Mouse (Mus musculus) natural killer cell, adult 2 months (primary cell): Measurements from ENCODE around the gene Myh10.
"Not testable (repeated sequence)": the region's sequence is repeated elsewhere in the genome, so short reads cannot be mapped to it uniquely, and the experiment has no call there.

Experiments used
- DNase-seq, 2 experiments: peaks; one replicate each; pipeline ENCODE4 v3.0.0; 2022; ENCODE audit warnings: low spot score in 2 of 2

Myh10 gene

DNA sequence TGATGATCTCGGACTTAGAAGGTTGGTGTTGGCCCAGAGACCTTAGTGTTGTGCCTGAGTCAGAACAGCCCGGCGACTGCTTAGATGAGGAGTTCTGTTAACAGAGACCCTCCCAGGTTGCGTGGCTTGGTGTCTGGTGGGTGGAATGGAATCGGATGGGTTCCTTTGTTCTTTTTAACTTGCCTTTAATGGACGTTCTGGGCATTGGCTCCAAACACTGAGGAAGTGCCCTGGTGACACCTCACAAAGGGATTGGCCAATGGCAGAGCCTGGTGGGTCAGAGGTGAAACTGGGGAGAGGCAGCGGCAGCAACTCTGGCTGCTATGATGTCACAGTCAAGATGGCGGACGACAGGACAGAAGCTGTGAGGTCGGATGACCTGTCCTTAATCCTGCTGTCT is 99.4 kb downstream of the Myh10 start:
- no peak for DNase-seq

DNA sequence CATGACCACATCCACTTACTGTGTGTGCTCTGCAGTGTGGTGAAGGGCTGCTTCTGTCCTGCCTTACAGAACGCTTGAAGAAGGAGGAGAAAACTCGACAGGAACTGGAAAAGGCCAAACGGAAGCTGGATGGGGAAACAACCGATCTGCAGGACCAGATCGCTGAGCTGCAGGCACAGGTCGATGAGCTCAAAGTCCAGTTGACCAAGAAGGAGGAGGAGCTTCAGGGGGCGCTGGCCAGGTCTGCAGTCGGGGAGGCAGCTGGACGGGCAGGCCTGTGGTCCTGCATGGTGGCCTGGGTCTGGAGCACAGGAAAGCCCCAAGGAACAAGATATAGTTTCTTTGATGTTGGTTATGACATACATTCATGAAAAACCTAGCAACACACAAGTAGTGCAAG is 100.4 kb downstream of the Myh10 start:
- no peak for DNase-seq

DNA sequence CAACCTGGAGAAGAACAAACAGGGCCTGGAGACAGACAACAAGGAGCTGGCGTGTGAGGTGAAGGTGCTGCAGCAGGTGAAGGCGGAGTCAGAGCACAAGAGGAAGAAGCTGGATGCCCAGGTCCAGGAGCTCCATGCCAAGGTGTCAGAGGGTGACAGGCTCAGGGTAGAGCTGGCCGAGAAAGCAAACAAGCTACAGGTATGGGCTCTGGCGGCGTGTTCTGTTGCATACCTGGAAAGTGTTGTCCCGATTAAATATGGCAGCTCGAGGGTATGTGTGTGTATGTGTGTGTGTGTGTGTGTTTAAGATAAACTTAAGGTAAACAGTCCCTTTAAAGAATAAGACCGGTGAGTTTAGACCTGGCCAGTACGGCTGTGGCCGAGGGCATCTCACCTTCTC is 106.9 kb downstream of the Myh10 start:
- DNase-seq, result no peak

DNA sequence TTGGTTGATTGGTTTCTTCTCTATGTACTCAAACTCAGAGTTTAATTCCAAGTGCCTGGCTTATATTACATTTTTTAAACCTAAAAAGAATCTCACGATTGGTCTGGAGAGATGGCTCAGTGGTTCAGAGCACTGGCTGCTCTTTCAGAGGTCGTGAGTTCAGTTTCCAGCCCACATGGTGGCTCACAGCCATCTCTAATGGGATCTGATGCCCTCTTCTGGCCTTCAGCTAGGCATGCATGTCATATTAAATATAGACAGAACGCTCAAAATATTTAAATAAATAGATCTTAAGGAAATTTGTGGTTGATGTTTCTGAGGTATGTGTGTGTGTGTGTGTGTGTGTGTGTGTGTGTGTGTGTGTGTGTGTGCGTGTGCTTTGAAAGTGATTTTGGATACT is 113.8 kb downstream of the Myh10 start:
- DNase-seq, result no peak

- DNase-seq, result peak; percentile 48 to 58
Measured at GRCm38 (mm10) chr11:68807787-68808186, 116.4 kb downstream of the Myh10 start.

- DNase-seq, result no peak
Measured at GRCm38 (mm10) chr11:68811881-68812577, 120.7 kb downstream of the Myh10 start.

GRCm38 (mm10) chr11:68818416-68818815 is 127.1 kb downstream of the Myh10 start:
- DNase-seq, result no peak

- no peak for DNase-seq
Measured at GRCm38 (mm10) chr11:68819226-68819805, 128.0 kb downstream of the Myh10 start.

- DNase-seq, result no peak
Measured at GRCm38 (mm10) chr11:68822326-68822725, 131.0 kb downstream of the Myh10 start.

GRCm38 (mm10) chr11:68826735-68827134 is 135.4 kb downstream of the Myh10 start:
- no peak for DNase-seq

DNA sequence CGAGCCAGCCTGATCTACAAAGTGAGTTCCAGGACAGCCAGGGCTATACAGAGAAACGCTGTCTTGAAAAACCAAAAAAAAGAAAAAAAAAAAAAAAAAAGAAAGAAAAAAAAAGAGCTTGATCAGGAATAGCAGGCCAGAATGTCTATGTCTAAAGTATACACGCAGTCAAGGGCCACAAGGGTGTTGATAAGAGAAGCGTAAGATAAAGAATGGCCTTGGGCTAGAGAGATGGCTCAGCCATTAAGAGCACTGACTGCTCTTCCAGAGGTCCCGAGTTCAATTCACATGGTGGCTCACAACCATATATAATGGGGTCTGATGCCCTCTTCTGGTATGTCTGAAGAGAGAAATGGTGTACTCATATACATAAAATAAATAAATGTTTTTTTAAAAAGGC is 140.2 kb downstream of the Myh10 start:
- DNase-seq, result not testable (repeated sequence)

DNA sequence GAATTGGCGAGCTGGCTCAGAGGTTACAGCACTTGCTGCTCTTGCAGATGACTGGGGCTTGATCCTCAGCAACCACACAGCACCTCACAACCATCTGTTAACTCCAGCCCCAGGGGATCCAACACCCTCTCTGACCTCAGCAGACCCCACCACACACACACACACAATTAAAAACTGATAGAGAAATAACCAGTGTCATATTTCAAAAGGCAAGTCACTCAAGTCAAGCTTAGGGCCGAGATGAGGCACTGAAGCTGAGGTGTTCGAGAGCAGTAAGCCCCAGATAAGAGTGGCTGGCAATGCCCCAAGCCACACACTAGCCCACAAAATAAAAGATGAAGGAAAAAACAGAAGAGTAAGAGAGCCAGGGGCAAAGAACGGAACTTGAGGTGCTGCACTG is 141.4 kb downstream of the Myh10 start:
- DNase-seq, result no peak

- no peak for DNase-seq
Measured at GRCm38 (mm10) chr11:68833593-68833992, 142.2 kb downstream of the Myh10 start.

GRCm38 (mm10) chr11:68835034-68835433 is 143.7 kb downstream of the Myh10 start:
- DNase-seq, result no peak

- DNase-seq, result no peak
Measured at GRCm38 (mm10) chr11:68839606-68840005, 148.2 kb downstream of the Myh10 start.

GRCm38 (mm10) chr11:68850862-68851261 is 159.5 kb downstream of the Myh10 start:
- DNase-seq, result no peak

GRCm38 (mm10) chr11:68851644-68852485 is 160.5 kb downstream of the Myh10 start:
- DNase-seq, result no peak

- DNase-seq, result no peak
Measured at GRCm38 (mm10) chr11:68852486-68852901, 161.1 kb downstream of the Myh10 start.

GRCm38 (mm10) chr11:68852932-68853409 is 161.6 kb downstream of the Myh10 start:
- DNase-seq, result peak; percentile 100

GRCm38 (mm10) chr11:68853611-68854401 is 162.4 kb downstream of the Myh10 start:
- peak; percentile 72 to 85 for DNase-seq

GRCm38 (mm10) chr11:68854621-68855020 is 163.3 kb downstream of the Myh10 start:
- no peak for DNase-seq

DNA sequence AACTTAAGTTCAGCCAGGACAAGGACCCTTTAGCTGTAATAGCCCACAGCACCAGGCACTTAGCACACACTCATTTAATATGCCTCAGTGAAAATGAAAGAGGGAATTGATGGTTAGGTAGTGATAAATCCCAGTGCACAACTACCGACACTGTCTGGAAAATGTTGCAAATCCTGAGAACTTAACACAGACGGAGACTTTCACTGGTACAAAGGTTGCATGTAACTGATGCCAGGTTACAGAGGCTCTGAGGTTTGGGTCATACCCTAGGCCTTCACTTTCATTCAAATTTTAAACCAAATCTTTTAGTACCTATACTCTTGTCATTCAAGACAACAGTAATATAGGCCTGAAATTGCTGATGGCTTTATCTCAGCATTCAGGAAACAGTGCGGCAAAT is 166.0 kb downstream of the Myh10 start:
- no peak for DNase-seq
